Mouse (Mus musculus) lung, adult 2 months (tissue): ENCODE measurements around the gene Grik3. TPM values are rescaled to one million over a fixed set of nuclear protein-coding genes. Genes with fewer than 3 reads are reported as not detected.

ENCODE experiments used
- DNase-seq: peaks from one replicate; pipeline ENCODE4 v3.0.0; 2022
- H3K4me1 ChIP-seq: fragments of 200-500 bp; 2 replicates; pipeline ENCODE4 v1.6.1; 2011; ENCODE audit warnings: low read length; ENCODE audit not compliant: control insufficient read depth, insufficient read depth
- H3K4me3 ChIP-seq: fragments of 200-500 bp; replicated peaks from 2 replicates; pipeline ENCODE3; 2011; ENCODE audit warnings: low read depth, mild to moderate bottlenecking, control low read depth, low read length; ENCODE audit errors: extremely low read depth
- CTCF ChIP-seq: fragments of 200-500 bp; IDR thresholded peaks from 2 replicates; pipeline ENCODE4 v1.5.1; 2011; ENCODE audit warnings: mild to moderate bottlenecking, low read length, control low read depth; ENCODE audit not compliant: insufficient read depth
- POLR2A ChIP-seq: fragments of 200-500 bp; IDR thresholded peaks from 2 replicates; pipeline ENCODE4 v1.6.1; 2011; ENCODE audit warnings: low read depth, mild to moderate bottlenecking, control low read depth, low read length, borderline replicate concordance; ENCODE audit errors: extremely low read depth
- WGBS: fragments of 180-500 bp; shearing (Covaris S2); methylation state at CpG from one replicate; pipeline ENCODE4 v1.1.7; 2018; 5-methylcytosine and 5-hydroxymethylcytosine counted together
- polyA plus RNA-seq: library from polyadenylated mRNA; depleted of rRNA; stranded (reverse); fragments of >200 nt; gene quantifications from 2 replicates; pipeline ENCODE4 v1.2.3, GENCODE M21; 2012

Grik3 gene
- polyA plus RNA-seq, 1 experiment = 0.12 TPM

DNA sequence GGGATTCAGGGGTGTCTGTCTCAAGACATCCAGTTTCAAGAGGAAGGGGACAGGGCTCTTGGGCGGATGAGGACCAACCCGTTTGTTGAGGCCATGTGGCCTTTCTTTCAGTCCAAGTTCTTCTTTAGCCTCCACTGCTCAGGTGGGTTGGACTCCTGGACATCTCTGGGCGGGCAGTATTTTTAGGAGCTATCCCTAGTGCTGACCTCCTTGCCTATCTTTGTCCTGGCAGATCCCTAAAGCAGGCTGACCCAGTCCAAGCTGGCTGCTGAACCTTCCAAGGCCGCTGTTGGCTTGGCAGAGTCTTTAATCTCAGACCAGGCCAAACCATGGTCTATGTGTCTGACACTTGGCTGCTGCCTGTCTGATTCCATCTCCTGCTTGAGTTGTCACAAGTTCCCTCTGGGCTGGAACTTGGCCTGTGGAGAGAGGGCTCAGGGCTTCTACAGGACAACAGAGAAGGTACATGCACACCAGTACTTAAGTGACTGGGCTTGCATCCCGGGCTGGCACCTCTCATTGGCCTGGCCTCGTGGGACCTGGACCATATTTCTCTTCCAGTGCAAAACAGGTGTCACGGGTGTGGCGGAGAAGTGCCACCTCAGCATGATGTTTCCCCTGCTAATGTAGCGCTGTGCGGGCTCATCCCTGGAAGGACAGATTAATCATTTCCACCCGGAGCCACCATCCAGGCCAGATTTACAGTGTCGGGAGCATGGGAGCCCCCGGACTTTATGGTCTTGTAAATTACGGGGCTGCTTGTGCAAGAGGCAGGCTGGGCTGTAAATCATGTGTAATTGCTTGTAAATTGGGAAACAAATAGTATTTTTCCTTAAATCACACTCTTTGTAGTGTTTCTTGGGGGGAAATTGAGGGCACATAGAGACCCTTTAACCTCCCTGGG is 66.2 kb downstream of the Grik3 start:
- TF ChIP-seq CTCF (no peak), POLR2A (no peak)
- 64% methylated on average over 14 of the region's 14 CpGs for WGBS
- DNase-seq = no peak
- Histone ChIP-seq H3K4me3 (no peak overlapping the region), H3K4me1 (no peaks in the 10 kb centered on the region)

DNA sequence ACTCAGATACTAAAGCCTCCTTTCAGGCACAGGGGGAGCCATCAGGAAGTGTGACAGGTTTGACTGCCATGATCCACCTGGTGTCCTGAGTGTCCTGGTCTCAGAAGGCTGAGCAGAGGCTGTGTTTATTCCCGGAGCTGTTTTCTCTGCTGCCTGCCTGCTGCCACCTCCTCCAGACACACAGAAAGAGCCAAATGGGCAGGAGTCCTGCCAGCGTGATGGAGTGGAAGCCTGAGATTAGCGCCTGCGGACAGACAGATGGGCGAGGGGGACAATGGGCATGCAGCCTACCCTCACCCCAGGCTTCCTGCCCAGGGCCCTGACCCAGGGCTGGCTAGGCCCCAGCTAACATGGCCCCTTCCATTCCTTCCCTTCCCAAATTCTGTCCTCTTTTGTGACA is 69.1 kb downstream of the Grik3 start:
- TF ChIP-seq CTCF (no peak), POLR2A (no peak)
- no peak for DNase-seq
- H3K4me3 ChIP-seq = no peak overlapping the region
- H3K4me1 ChIP-seq = no peaks in the 10 kb centered on the region
- WGBS = 47% methylated on average over 5 of the region's 5 CpGs

GRCm38 (mm10) chr4:125560806-125561205 is 70.3 kb downstream of the Grik3 start:
- TF ChIP-seq CTCF (no peak), POLR2A (no peak)
- WGBS = 45% methylated on average over 2 of the region's 2 CpGs
- H3K4me3 ChIP-seq = no peak overlapping the region
- DNase-seq = no peak
- no peaks in the 10 kb centered on the region for H3K4me1 ChIP-seq

DNA sequence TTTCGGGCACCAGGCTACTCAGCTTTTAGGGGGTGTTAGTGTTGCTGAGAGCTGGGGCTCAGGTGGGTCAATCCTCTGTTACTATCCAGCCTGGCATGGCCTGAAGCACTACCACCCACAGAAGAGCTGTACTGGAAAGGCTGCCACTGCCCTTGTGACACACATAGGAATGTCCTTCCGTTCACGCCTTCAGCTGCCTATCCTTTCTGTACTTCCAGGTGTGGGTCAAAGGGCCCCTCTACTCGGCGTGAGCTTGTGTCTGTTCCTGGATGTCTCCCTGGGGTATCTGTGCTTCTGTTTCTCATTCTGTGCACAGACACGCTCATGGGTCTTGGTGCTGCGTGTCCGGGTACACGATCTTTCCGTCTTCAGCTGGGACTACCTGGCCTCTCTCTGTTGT is 73.1 kb downstream of the Grik3 start:
- 70% methylated on average over 10 of the region's 10 CpGs for WGBS
- TF ChIP-seq CTCF (no peak), POLR2A (no peak)
- Histone ChIP-seq H3K4me1 (no peaks in the 10 kb centered on the region), H3K4me3 (no peak overlapping the region)
- no peak for DNase-seq

- TF ChIP-seq CTCF (no peak), POLR2A (no peak)
- no peak for DNase-seq
- 39% methylated on average over 17 of the region's 17 CpGs for WGBS
- H3K4me1 ChIP-seq = no peaks in the 10 kb centered on the region
- H3K4me3 ChIP-seq = no peak overlapping the region
These were observed 73.7 kb downstream of the Grik3 start for GRCm38 (mm10) chr4:125564008-125564710.

- WGBS = 44% methylated on average over 8 of the region's 8 CpGs
- DNase-seq = no peak
- TF ChIP-seq POLR2A (no peak), CTCF (no peak)
These were observed 75.4 kb downstream of the Grik3 start for GRCm38 (mm10) chr4:125565711-125566439.

DNA sequence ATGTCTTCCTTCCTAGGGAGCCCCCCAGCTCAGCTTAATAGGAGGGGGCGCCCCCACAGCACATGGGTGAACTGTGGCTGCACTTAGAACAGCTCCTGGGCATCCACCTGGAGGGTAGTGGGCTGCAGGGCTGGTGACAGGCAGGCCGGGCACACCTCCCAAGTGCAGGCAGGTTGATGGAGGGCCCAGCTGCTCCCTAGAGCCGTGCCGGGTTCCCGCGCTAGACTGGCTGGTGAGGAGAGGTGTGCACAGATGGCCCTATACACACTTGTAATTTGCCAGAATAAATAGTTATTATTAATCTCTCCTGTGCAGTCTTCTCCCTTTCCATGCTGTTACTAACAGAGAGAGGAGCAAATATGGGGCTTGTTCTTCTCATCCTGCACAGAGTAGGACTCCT is 77.7 kb downstream of the Grik3 start:
- H3K4me1 ChIP-seq = no peaks in the 10 kb centered on the region
- H3K4me3 ChIP-seq = no peak overlapping the region
- WGBS = 87% methylated on average over 6 of the region's 6 CpGs
- DNase-seq = no peak
- TF ChIP-seq CTCF = no peak

More at GRCm38 (mm10) chr4:125565711-125566439, 75.4 kb downstream of the Grik3 start:
- Histone ChIP-seq H3K4me1 (no peaks in the 10 kb centered on the region), H3K4me3 (no peak overlapping the region)

- 23% methylated on average over 12 of the region's 12 CpGs for WGBS
- no peak for TF ChIP-seq CTCF
- TF ChIP-seq POLR2A = no peak
These were observed 81.3 kb downstream of the Grik3 start for GRCm38 (mm10) chr4:125571651-125572311.

GRCm38 (mm10) chr4:125572312-125572663 is 81.8 kb downstream of the Grik3 start:
- no peak for DNase-seq
- 6% methylated on average over 5 of the region's 5 CpGs for WGBS
- H3K4me1 ChIP-seq = no peaks in the 10 kb centered on the region
- H3K4me3 ChIP-seq = no peak overlapping the region
- TF ChIP-seq POLR2A (no peak), CTCF (no peak)

More at GRCm38 (mm10) chr4:125571651-125572311, 81.3 kb downstream of the Grik3 start:
- H3K4me1 ChIP-seq = no peaks in the 10 kb centered on the region
- no peak overlapping the region for H3K4me3 ChIP-seq
- no peak for DNase-seq

DNA sequence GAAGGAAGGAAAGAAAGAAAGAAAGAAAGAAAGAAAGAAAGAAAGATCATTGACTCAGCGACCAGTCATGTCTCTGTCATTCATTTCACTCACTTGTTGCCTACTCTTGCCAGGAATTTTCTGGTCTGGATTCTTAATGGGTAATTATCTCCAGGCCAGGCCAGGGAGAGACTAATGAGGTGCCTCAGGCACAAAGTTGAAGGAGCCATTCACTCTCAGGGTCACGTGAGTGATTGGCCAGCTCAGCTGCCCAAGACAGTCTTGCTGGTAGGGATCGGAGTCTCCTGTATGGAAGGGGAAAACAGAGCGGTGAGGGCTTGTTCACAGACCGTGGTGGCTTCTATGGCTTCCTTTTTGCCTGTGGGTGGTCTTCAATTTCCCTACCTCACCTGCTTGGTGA is 82.5 kb downstream of the Grik3 start:
- Histone ChIP-seq H3K4me1 (no peaks in the 10 kb centered on the region), H3K4me3 (no peak overlapping the region)
- no peak for DNase-seq
- 27% methylated on average over 5 of the region's 5 CpGs for WGBS
- TF ChIP-seq CTCF (no peak), POLR2A (no peak)
